Mouse (Mus musculus): ENCODE data around the gene Mknk2. TPM values are rescaled to one million over a fixed set of nuclear protein-coding genes. Genes with fewer than 3 reads are reported as not detected.

Gene Mknk2
- polyA plus RNA-seq, 1 experiment from 2014 or later: 124 TPM

- peak; percentile 85 for ATAC-seq (replicated peaks; ENCODE audit: low FRiP score)
- H3K4me3 ChIP-seq (ENCODE audit: low read depth, low read length): peak overlapping the region; percentile 94
- H3K9me3 ChIP-seq (ENCODE audit: control insufficient read depth, low read length): no peaks in the 10 kb centered on the region
- under 1% methylated on average over 74 of the region's 78 CpGs for WGBS
- peaks cover 4% of the 10 kb centered on the region; the same call in 1 of the 2 replicates for H3K36me3 ChIP-seq (ENCODE audit: control insufficient read depth, insufficient read depth, low read length)
- H3K27ac ChIP-seq (ENCODE audit: low read depth, low read length): peak overlapping the region; percentile 99
- peak overlapping the region; percentile 97 for H3K9ac ChIP-seq (ENCODE audit: low read depth, low read length)
- peak; percentile 99 for DNase-seq (ENCODE audit: low spot score)
- H3K27me3 ChIP-seq (replicated peaks; ENCODE audit: control insufficient read depth, insufficient read depth, low read length): no peaks in the 10 kb centered on the region
- H3K4me2 ChIP-seq: peak overlapping the region; percentile 96
- H3K4me1 ChIP-seq (replicated peaks; ENCODE audit: control insufficient read depth, insufficient read depth, low read length): peaks cover 62% of the 10 kb centered on the region
These were observed 1.5 kb downstream of the Mknk2 start for GRCm38 (mm10) chr10:80676198-80676928.

DNA sequence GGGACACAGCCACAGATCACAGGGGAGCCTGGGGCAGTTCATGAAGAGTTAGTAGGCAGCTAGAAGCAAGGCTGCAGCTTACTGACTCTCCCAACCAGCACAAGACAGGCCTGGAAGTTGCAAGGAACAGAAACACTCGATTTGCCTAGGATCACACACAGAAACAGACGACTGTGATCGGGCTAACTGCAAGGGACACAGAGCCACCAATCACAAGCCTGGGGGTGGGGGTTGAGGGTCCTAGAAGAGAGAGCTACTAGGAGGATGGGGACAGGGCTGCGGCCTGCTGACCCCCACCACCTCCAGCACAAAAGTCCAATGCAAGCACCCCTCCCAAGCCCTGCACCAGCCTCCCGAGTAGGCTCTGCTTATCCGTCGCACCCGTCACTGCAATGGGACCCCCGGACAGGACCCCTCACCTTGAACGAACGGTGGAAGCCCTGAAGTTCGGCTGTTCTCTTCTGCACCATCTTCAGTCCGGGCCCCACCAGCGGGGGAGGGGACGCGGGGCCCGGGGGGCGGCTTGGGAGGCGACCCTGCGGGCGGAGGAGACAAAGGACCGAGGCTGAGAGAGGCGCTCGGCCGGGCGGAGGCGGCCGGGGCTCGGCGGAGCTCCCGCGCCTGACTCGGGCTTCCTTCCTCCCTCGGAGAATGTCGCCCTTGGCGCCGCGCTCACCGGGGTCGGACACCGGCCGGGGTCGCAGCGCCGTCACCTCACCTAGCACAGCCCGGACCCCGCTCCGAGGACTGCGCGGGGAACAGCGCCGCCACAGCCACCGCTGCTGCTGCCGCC is 2.3 kb downstream of the Mknk2 start:
- no peak for ATAC-seq (replicated peaks; ENCODE audit: low FRiP score)

DNA sequence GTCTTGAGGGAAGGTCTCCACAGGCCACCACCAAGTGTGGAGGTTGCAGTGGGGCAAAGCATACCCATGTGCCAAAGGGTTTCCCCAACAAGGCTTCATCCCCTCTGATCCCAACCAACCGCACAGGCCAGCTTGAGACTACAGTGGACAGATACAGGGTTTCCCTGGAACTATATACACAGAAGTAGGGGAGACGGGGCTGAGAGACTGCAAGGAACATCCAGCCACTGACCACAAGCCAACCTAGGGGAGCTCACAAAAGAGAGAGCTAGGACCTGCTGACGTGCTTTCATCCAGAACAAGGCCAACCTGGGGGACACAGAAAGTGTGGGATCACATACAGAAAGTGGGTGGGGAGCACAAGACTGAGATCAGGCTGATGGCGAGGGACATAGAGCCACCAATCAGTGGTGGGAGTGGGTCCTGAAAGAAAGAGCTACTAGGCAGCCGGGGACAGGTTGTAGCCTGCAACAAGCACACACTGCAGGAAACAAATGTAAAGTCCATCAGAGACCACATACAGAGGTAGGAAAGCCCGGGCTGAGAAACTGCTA is 3.0 kb downstream of the Mknk2 start:
- Histone ChIP-seq H3K4me1 (replicated peaks; ENCODE audit: control insufficient read depth, insufficient read depth, low read length) (peaks cover 62% of the 10 kb centered on the region), H3K27me3 (replicated peaks; ENCODE audit: control insufficient read depth, insufficient read depth, low read length) (no peaks in the 10 kb centered on the region), H3K4me3 (ENCODE audit: low read depth, low read length) (peak overlapping the region; percentile 94), H3K9me3 (ENCODE audit: control insufficient read depth, low read length) (no peaks in the 10 kb centered on the region), H3K4me2 (peak overlapping the region; percentile 96), H3K36me3 (ENCODE audit: control insufficient read depth, insufficient read depth, low read length) (peaks cover 12% of the 10 kb centered on the region; the same call in 1 of the 2 replicates), H3K27ac (ENCODE audit: low read depth, low read length) (peak overlapping the region; percentile 99), H3K9ac (ENCODE audit: low read depth, low read length) (peak overlapping the region; percentile 97)
- WGBS: 20% methylated on average over 6 of the region's 6 CpGs
- no peak for DNase-seq (ENCODE audit: low spot score)
- ATAC-seq (replicated peaks; ENCODE audit: low FRiP score): no peak

More for the DNA sequence above, 2.3 kb downstream of the Mknk2 start:
- Histone ChIP-seq H3K36me3 (ENCODE audit: control insufficient read depth, insufficient read depth, low read length) (peaks cover 10% of the 10 kb centered on the region; the same call in 1 of the 2 replicates), H3K27me3 (replicated peaks; ENCODE audit: control insufficient read depth, insufficient read depth, low read length) (no peaks in the 10 kb centered on the region), H3K9ac (ENCODE audit: low read depth, low read length) (peak overlapping the region; percentile 97), H3K4me2 (peak overlapping the region; percentile 96), H3K9me3 (ENCODE audit: control insufficient read depth, low read length) (no peaks in the 10 kb centered on the region), H3K4me3 (ENCODE audit: low read depth, low read length) (peak overlapping the region; percentile 94), H3K4me1 (replicated peaks; ENCODE audit: control insufficient read depth, insufficient read depth, low read length) (peaks cover 62% of the 10 kb centered on the region), H3K27ac (ENCODE audit: low read depth, low read length) (peak overlapping the region; percentile 99)
- DNase-seq (ENCODE audit: low spot score): no peak
- whole genome bisulfite sequencing: under 1% methylated on average over 45 of the region's 54 CpGs

GRCm38 (mm10) chr10:80674161-80674711 is 3.7 kb downstream of the Mknk2 start:
- no peaks in the 10 kb centered on the region for H3K9me3 ChIP-seq (ENCODE audit: control insufficient read depth, low read length)
- DNase-seq (ENCODE audit: low spot score) (no peak), ATAC-seq (replicated peaks; ENCODE audit: low FRiP score) (no peak)
- peaks cover 18% of the 10 kb centered on the region for H3K36me3 ChIP-seq (ENCODE audit: control insufficient read depth, insufficient read depth, low read length)
- peaks cover 56% of the 10 kb centered on the region for H3K4me1 ChIP-seq (replicated peaks; ENCODE audit: control insufficient read depth, insufficient read depth, low read length)
- 72% methylated on average over 5 of the region's 5 CpGs for WGBS
- no peaks in the 10 kb centered on the region for H3K27me3 ChIP-seq (replicated peaks; ENCODE audit: control insufficient read depth, insufficient read depth, low read length)
- H3K27ac ChIP-seq (ENCODE audit: low read depth, low read length): no peak overlapping the region
- peak overlapping the region; percentile 94 for H3K4me3 ChIP-seq (ENCODE audit: low read depth, low read length)
- peak overlapping the region; percentile 97 for H3K9ac ChIP-seq (ENCODE audit: low read depth, low read length)
- peak overlapping the region; percentile 96 for H3K4me2 ChIP-seq

DNA sequence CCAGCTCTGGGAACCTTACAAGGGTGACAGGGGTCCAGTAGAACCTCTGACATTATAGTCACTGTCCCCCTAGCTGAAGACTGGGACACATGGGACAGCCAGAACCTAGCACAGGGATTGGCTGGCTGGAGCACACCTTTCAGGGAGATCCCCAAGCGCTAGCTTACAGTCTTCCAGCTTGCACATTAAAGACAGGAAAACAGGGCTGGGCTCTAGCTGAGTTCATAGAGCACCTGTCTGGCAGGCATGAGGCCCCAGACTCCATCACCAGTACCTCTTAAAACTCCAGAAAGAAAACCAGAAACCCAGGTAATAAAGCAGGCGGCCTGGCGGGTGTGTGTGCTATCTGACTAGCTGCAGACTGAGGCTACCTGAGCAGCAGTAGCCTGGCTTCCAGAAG is 4.2 kb downstream of the Mknk2 start:
- H3K4me3 ChIP-seq (ENCODE audit: low read depth, low read length): peak overlapping the region; percentile 94
- peak overlapping the region; percentile 97 for H3K9ac ChIP-seq (ENCODE audit: low read depth, low read length)
- H3K9me3 ChIP-seq (ENCODE audit: control insufficient read depth, low read length): no peaks in the 10 kb centered on the region
- H3K27ac ChIP-seq (ENCODE audit: low read depth, low read length): no peak overlapping the region
- no peaks in the 10 kb centered on the region for H3K27me3 ChIP-seq (replicated peaks; ENCODE audit: control insufficient read depth, insufficient read depth, low read length)
- 88% methylated on average over 3 of the region's 3 CpGs for WGBS
- H3K36me3 ChIP-seq (ENCODE audit: control insufficient read depth, insufficient read depth, low read length): peaks cover 24% of the 10 kb centered on the region
- DNase-seq (ENCODE audit: low spot score): no peak
- H3K4me1 ChIP-seq (replicated peaks; ENCODE audit: control insufficient read depth, insufficient read depth, low read length): peaks cover 51% of the 10 kb centered on the region
- H3K4me2 ChIP-seq: peak overlapping the region; percentile 96
- ATAC-seq (replicated peaks; ENCODE audit: low FRiP score): no peak

GRCm38 (mm10) chr10:80671936-80672690 is 5.8 kb downstream of the Mknk2 start:
- WGBS: 84% methylated on average over 11 of the region's 11 CpGs
- peaks cover 40% of the 10 kb centered on the region for H3K36me3 ChIP-seq (ENCODE audit: control insufficient read depth, insufficient read depth, low read length)
- ATAC-seq (replicated peaks; ENCODE audit: low FRiP score) (no peak), DNase-seq (ENCODE audit: low spot score) (no peak)
- H3K4me2 ChIP-seq: no peak overlapping the region
- H3K9ac ChIP-seq (ENCODE audit: low read depth, low read length): no peak overlapping the region
- H3K9me3 ChIP-seq (ENCODE audit: control insufficient read depth, low read length): no peaks in the 10 kb centered on the region
- no peaks in the 10 kb centered on the region for H3K27me3 ChIP-seq (replicated peaks; ENCODE audit: control insufficient read depth, insufficient read depth, low read length)
- H3K4me1 ChIP-seq (replicated peaks; ENCODE audit: control insufficient read depth, insufficient read depth, low read length): peaks cover 35% of the 10 kb centered on the region
- no peak overlapping the region for H3K4me3 ChIP-seq (ENCODE audit: low read depth, low read length)
- no peak overlapping the region for H3K27ac ChIP-seq (ENCODE audit: low read depth, low read length)

DNA sequence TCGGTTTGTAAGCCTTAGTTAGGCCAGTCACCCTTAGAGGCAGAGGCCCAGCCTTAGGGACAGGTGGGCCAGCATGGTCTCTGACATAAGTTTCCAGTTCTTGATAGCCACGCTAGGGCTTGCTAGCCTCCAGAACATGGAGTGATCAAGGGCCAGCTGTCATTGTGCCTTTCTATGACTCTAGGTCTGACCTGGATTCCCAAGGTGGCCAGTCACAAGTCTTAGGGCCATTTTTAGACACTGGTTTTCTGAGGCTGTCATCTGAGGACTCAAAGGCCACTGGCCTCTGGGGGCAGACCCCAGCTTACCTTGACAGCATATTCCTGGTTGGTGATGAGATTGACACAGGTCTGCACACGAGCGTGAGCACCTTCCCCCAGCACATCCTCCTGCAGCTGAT is 6.7 kb downstream of the Mknk2 start:
- peaks cover 48% of the 10 kb centered on the region for H3K36me3 ChIP-seq (ENCODE audit: control insufficient read depth, insufficient read depth, low read length)
- H3K9ac ChIP-seq (ENCODE audit: low read depth, low read length): no peak overlapping the region
- no peaks in the 10 kb centered on the region for H3K9me3 ChIP-seq (ENCODE audit: control insufficient read depth, low read length)
- peaks cover 31% of the 10 kb centered on the region for H3K4me1 ChIP-seq (replicated peaks; ENCODE audit: control insufficient read depth, insufficient read depth, low read length)
- no peak overlapping the region for H3K4me2 ChIP-seq
- DNase-seq (ENCODE audit: low spot score) (no peak), ATAC-seq (replicated peaks; ENCODE audit: low FRiP score) (no peak)
- H3K4me3 ChIP-seq (ENCODE audit: low read depth, low read length): no peak overlapping the region
- H3K27ac ChIP-seq (ENCODE audit: low read depth, low read length): no peak overlapping the region
- WGBS: 89% methylated on average over 4 of the region's 4 CpGs
- no peaks in the 10 kb centered on the region for H3K27me3 ChIP-seq (replicated peaks; ENCODE audit: control insufficient read depth, insufficient read depth, low read length)

- WGBS: 88% methylated on average over 2 of the region's 2 CpGs
- Histone ChIP-seq H3K9ac (ENCODE audit: low read depth, low read length) (no peak overlapping the region), H3K27ac (ENCODE audit: low read depth, low read length) (no peak overlapping the region), H3K27me3 (replicated peaks; ENCODE audit: control insufficient read depth, insufficient read depth, low read length) (no peaks in the 10 kb centered on the region), H3K9me3 (ENCODE audit: control insufficient read depth, low read length) (no peaks in the 10 kb centered on the region), H3K4me2 (no peak overlapping the region), H3K4me1 (replicated peaks; ENCODE audit: control insufficient read depth, insufficient read depth, low read length) (peaks cover 38% of the 10 kb centered on the region), H3K4me3 (ENCODE audit: low read depth, low read length) (no peak overlapping the region), H3K36me3 (ENCODE audit: control insufficient read depth, insufficient read depth, low read length) (peaks cover 50% of the 10 kb centered on the region)
- ATAC-seq (replicated peaks; ENCODE audit: low FRiP score) (no peak), DNase-seq (ENCODE audit: low spot score) (no peak)
These were observed 7.4 kb downstream of the Mknk2 start for GRCm38 (mm10) chr10:80670531-80670930.
